Mouse (Mus musculus): ENCODE results near the gene Gm10642.

- TF ChIP-seq CTCF (IDR thresholded peaks at IDR 0.05; ENCODE audit: low read depth, low read length), result no peak
- no peak for TF ChIP-seq GATA1 (IDR thresholded peaks at IDR 0.05; ENCODE audit: borderline replicate concordance, low read length)
- no peak for TF ChIP-seq POLR2AphosphoS5 (IDR thresholded peaks at IDR 0.05; ENCODE audit: insufficient replicate concordance, low read depth, low read length)
- no peak for TF ChIP-seq GATA2 (IDR thresholded peaks at IDR 0.05; ENCODE audit: borderline replicate concordance, low read depth, low read length)
- no peak for TF ChIP-seq TAL1 (conservative IDR thresholded peaks at IDR 0.05; ENCODE audit: low read depth, low read length)
These were observed 12.0 kb downstream of the Gm10642 start for GRCm38 (mm10) chr9:70668048-70668447.

All from G1E (cell line).